Comparison of ENCODE assay signal across 11 mouse cellular contexts in the genomic region with DNA sequence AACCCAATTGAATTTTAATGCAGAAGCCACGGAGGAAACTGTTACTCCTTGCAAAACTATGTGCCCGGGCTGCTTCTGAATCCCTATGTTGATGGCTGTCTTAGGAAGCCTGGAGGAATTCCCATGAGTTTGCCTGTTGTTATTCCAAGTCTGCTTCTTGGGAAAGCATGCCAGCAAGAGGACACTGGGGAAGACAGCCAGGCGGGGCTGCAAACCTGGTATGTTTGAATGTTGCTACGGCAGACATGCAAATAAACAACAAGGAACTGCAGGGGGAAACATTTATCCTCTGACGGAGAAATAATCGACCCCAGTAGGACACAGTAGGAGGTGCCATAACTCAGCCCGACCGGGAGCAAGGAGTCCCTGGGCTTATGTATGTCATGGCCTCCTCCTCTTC.
DNase-seq lines count a peak whose midpoint lies in the region; ATAC-seq and TF ChIP-seq lines count a peak whose summit lies in the region.
"Had no signal": no experiment of that assay in that cellular context is flagged by ENCODE, and none has a peak within 500 bp of the region (broad histone marks: within the 10 kb centered on the region; RNA-seq: fewer than 3 reads in every experiment).

No protein-coding gene starts in this region.

- no peaks in the 10 kb centered on the region for H3K36me3 ChIP-seq in heart, postnatal 0 days (replicated peaks; ENCODE audit: control insufficient read depth, insufficient read depth, low read length)
- H3K36me3 ChIP-seq in intestine, postnatal 0 days (ENCODE audit: control insufficient read depth, insufficient read depth): no peaks in the 10 kb centered on the region
- H3K36me3 ChIP-seq in liver, embryonic 11.5 days (ENCODE audit: control insufficient read depth, insufficient read depth, low read length): no peaks in the 10 kb centered on the region
- H3K36me3 ChIP-seq in midbrain, embryonic 11.5 days (ENCODE audit: control insufficient read depth, insufficient read depth, low read length): no peaks in the 10 kb centered on the region
- H3K36me3 ChIP-seq: heart, embryonic 10.5 days; limb, embryonic 15.5 days; midbrain, embryonic 10.5 days had no signal

- no peak for TF ChIP-seq CTCF in heart, postnatal 0 days (IDR thresholded peaks at IDR 0.05; ENCODE audit: low read depth)
- TF ChIP-seq CTCF in intestine, postnatal 0 days (IDR thresholded peaks at IDR 0.05; ENCODE audit: low read depth): peak; percentile 26; the same call in 1 of the 2 replicates

- no peak for DNase-seq in heart, postnatal 0 days (ENCODE audit: low spot score)
- DNase-seq in heart, adult 8-10 months (ENCODE audit: low spot score): no peak
- peak; percentile 8 for DNase-seq in urinary bladder, postnatal 14 days (ENCODE audit: low spot score)
- no peak for DNase-seq in urinary bladder, postnatal 25 days (ENCODE audit: low spot score)
- no peak for DNase-seq in liver, embryonic 11.5 days (ENCODE audit: low spot score)
- DNase-seq in midbrain, embryonic 11.5 days (ENCODE audit: low spot score, missing footprints): no peak
- DNase-seq: right cerebral cortex, postnatal 25 days had no signal

- H3K4me3 ChIP-seq in heart, postnatal 0 days (ENCODE audit: low read depth, low read length): no peak overlapping the region
- no peak overlapping the region for H3K4me3 ChIP-seq in intestine, postnatal 0 days (ENCODE audit: low read depth, low read length)
- no peak overlapping the region for H3K4me3 ChIP-seq in liver, embryonic 11.5 days (ENCODE audit: low read depth, low read length)
- no peak overlapping the region for H3K4me3 ChIP-seq in midbrain, embryonic 11.5 days (ENCODE audit: low read depth, low read length)
- H3K4me3 ChIP-seq: heart, embryonic 10.5 days; limb, embryonic 15.5 days; midbrain, embryonic 10.5 days had no signal

- H3K9ac ChIP-seq in heart, postnatal 0 days (replicated peaks; ENCODE audit: low read depth, low read length): no peak overlapping the region
- H3K9ac ChIP-seq in intestine, postnatal 0 days (ENCODE audit: low read depth, low read length): no peak overlapping the region
- no peak overlapping the region for H3K9ac ChIP-seq in liver, embryonic 11.5 days (ENCODE audit: low read depth, low read length)
- no peak overlapping the region for H3K9ac ChIP-seq in midbrain, embryonic 11.5 days (ENCODE audit: low read length)
- H3K9ac ChIP-seq: limb, embryonic 15.5 days had no signal

- no peaks in the 10 kb centered on the region for H3K27me3 ChIP-seq in heart, postnatal 0 days (ENCODE audit: control insufficient read depth, insufficient read depth, low read length)
- no peaks in the 10 kb centered on the region for H3K27me3 ChIP-seq in intestine, postnatal 0 days (replicated peaks; ENCODE audit: control insufficient read depth, insufficient read depth, low read length)
- no peaks in the 10 kb centered on the region for H3K27me3 ChIP-seq in liver, embryonic 11.5 days (replicated peaks; ENCODE audit: control insufficient read depth, insufficient read depth, low read length)
- no peaks in the 10 kb centered on the region for H3K27me3 ChIP-seq in midbrain, embryonic 11.5 days (ENCODE audit: control insufficient read depth, insufficient read depth, low read length)
- H3K27me3 ChIP-seq: limb, embryonic 15.5 days had no signal

- 32% methylated on average over 8 of the region's 8 CpGs for WGBS in heart, postnatal 0 days
- 42% methylated on average over 8 of the region's 8 CpGs for WGBS in intestine, postnatal 0 days
- WGBS in liver, embryonic 11.5 days: 57% methylated on average over 8 of the region's 8 CpGs
- 61% methylated on average over 8 of the region's 8 CpGs for WGBS in midbrain, embryonic 11.5 days

- no peaks in the 10 kb centered on the region for H3K9me3 ChIP-seq in heart, postnatal 0 days (replicated peaks; ENCODE audit: control insufficient read depth, low read length)
- no peaks in the 10 kb centered on the region for H3K9me3 ChIP-seq in intestine, postnatal 0 days (ENCODE audit: control insufficient read depth)
- no peaks in the 10 kb centered on the region for H3K9me3 ChIP-seq in liver, embryonic 11.5 days (ENCODE audit: control insufficient read depth, low read length)
- no peaks in the 10 kb centered on the region for H3K9me3 ChIP-seq in midbrain, embryonic 11.5 days (ENCODE audit: control insufficient read depth, low read length)
- H3K9me3 ChIP-seq: heart, embryonic 10.5 days; limb, embryonic 15.5 days; midbrain, embryonic 10.5 days had no signal

- no peak overlapping the region for H3K27ac ChIP-seq in heart, postnatal 0 days (ENCODE audit: low read depth)
- no peak overlapping the region for H3K27ac ChIP-seq in intestine, postnatal 0 days (ENCODE audit: low read depth, low read length)
- no peak overlapping the region for H3K27ac ChIP-seq in liver, embryonic 11.5 days (ENCODE audit: low read depth, low read length)
- H3K27ac ChIP-seq in midbrain, embryonic 11.5 days (ENCODE audit: low read depth, low read length): no peak overlapping the region
- H3K27ac ChIP-seq: heart, embryonic 10.5 days; limb, embryonic 15.5 days; midbrain, embryonic 10.5 days had no signal

- no peaks in the 10 kb centered on the region for H3K4me1 ChIP-seq in heart, postnatal 0 days (ENCODE audit: control insufficient read depth, insufficient read depth)
- H3K4me1 ChIP-seq in intestine, postnatal 0 days (replicated peaks; ENCODE audit: control insufficient read depth, insufficient read depth, low read length): no peaks in the 10 kb centered on the region
- no peaks in the 10 kb centered on the region for H3K4me1 ChIP-seq in liver, embryonic 11.5 days (replicated peaks; ENCODE audit: control insufficient read depth, insufficient read depth, low read length)
- H3K4me1 ChIP-seq in midbrain, embryonic 11.5 days (ENCODE audit: control insufficient read depth, insufficient read depth, low read length): no peaks in the 10 kb centered on the region
- H3K4me1 ChIP-seq: heart, embryonic 10.5 days had no signal

- 0 out of 2 replicates have a peak overlapping the region, but pooled peaks have one; percentile 8 for H3K4me2 ChIP-seq in heart, postnatal 0 days (ENCODE audit: low read depth, low read length)
- no peak overlapping the region for H3K4me2 ChIP-seq in intestine, postnatal 0 days (replicated peaks; ENCODE audit: low read depth)
- no peak overlapping the region for H3K4me2 ChIP-seq in liver, embryonic 11.5 days
- no peak overlapping the region for H3K4me2 ChIP-seq in midbrain, embryonic 11.5 days
- H3K4me2 ChIP-seq: limb, embryonic 15.5 days had no signal

- TF ChIP-seq EP300 in heart, postnatal 0 days (IDR thresholded peaks at IDR 0.05; ENCODE audit: low read depth): no peak

- no peak for ATAC-seq in heart, postnatal 0 days (ENCODE audit: insufficient read depth, low read depth)
- no peak for ATAC-seq in intestine, postnatal 0 days
- ATAC-seq in liver, embryonic 11.5 days (replicated peaks; ENCODE audit: low FRiP score): no peak
- no peak for ATAC-seq in midbrain, embryonic 11.5 days (ENCODE audit: low FRiP score)
